Mouse (Mus musculus) embryonic fibroblast, embryonic 13.5 days (primary cell): ENCODE measurements at regions not wholly inside any gene's neighbourhood (a gene's known extent, or its start where the extent isn't known, plus 50 kb on each side); places are given as distances from the start of the nearest gene placed in this dataset.

ENCODE experiments used
- H3K27ac ChIP-seq: 2 replicates; pipeline ENCODE4 v1.5.1; 2012; ENCODE audit warnings: low read length, control low read depth, inconsistent platforms; ENCODE audit not compliant: insufficient read depth
- H3K4me1 ChIP-seq: 2 replicates; pipeline ENCODE4 v1.6.1; 2011; ENCODE audit warnings: low read length; ENCODE audit not compliant: control insufficient read depth, insufficient read depth
- H3K4me3 ChIP-seq: 2 replicates; pipeline ENCODE4 v1.5.1; 2011; ENCODE audit warnings: mild to moderate bottlenecking, control low read depth, low read length; ENCODE audit not compliant: insufficient read depth
- CTCF ChIP-seq: IDR thresholded peaks from 2 replicates; pipeline ENCODE4 v1.5.1; 2011; ENCODE audit warnings: mild to moderate bottlenecking, control low read depth, low read length, moderate library complexity, borderline replicate concordance; ENCODE audit not compliant: insufficient read depth
- POLR2A ChIP-seq: IDR thresholded peaks from 2 replicates; pipeline ENCODE4 v1.6.1; 2011; ENCODE audit warnings: low read depth, mild to moderate bottlenecking, control low read depth, low read length, moderate library complexity

DNA sequence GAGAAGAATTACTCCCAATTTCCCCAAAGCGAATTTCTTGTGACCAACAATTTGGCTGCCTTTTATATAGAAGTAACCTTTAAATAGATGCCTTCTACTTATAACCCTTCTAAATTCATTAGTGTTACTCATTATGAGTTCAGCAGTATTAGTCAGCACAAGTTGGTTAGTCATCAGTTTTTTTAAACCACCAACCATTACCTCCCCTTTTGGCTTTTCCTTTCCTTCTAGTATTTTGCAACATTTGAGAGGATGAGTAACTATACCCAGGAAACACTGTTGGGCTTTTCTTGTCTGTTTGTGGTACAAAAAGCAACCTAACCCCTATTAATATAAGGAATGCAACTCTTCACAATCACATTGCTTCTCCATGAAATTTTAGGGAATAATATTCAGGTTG, 278.6 kb downstream of the Tex13c3 start:
- no peak for TF ChIP-seq CTCF
- no peak for TF ChIP-seq POLR2A
- no peak overlapping the region for H3K27ac ChIP-seq
- no peak overlapping the region for H3K4me3 ChIP-seq
- H3K4me1 ChIP-seq, result no peaks in the 10 kb centered on the region

DNA sequence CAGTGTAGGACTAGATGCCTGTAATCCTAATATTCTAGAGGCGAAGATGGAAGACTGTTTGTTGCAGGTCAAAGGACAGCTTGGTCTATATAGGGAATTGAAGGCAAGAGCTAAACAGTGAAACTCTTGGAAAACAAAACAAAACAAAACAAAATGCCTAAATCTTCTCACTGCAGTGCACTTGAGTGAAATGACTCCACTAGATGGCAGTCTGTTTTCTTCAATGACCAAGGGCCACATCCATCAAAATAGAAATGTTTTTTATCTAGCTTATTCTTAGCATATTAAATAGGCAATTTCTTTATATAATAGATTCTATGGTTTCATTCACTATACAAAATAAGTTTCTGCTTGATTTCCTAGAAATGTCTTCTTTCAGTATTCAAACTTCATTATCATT, 279.7 kb downstream of the Tex13c3 start:
- H3K27ac ChIP-seq, result no peak overlapping the region
- TF ChIP-seq CTCF, result no peak
- no peak for TF ChIP-seq POLR2A
- no peak overlapping the region for H3K4me3 ChIP-seq
- no peaks in the 10 kb centered on the region for H3K4me1 ChIP-seq

DNA sequence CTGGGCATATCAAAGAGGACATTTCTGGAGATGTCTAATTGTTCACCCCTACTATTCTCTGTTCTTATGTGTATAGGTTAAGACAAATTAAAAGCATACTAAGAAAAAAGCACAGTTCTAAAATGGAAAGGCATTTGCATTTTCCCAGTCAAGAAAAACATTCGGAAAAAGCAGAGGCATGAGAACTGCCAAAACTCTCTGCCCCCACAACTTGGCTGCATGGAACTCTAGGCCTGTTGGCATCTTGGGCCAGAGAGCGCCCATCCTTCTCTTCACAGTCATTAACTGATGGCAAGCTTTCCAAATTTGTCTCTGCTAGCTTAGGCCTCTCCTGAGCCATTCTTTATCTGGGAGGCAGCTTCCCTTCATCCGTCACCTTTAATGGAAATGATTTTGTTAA, 281.6 kb downstream of the Tex13c3 start:
- H3K4me1 ChIP-seq, result no peaks in the 10 kb centered on the region
- TF ChIP-seq POLR2A, result no peak
- H3K27ac ChIP-seq, result no peak overlapping the region
- no peak overlapping the region for H3K4me3 ChIP-seq

- no peak overlapping the region for H3K4me3 ChIP-seq
- peak overlapping the region; percentile 76 for H3K27ac ChIP-seq
- no peaks in the 10 kb centered on the region for H3K4me1 ChIP-seq
- TF ChIP-seq CTCF (no peak), POLR2A (no peak)
These were observed 312.1 kb downstream of the Tex13c3 start for GRCm38 (mm10) chrX:19168983-19169382.

DNA sequence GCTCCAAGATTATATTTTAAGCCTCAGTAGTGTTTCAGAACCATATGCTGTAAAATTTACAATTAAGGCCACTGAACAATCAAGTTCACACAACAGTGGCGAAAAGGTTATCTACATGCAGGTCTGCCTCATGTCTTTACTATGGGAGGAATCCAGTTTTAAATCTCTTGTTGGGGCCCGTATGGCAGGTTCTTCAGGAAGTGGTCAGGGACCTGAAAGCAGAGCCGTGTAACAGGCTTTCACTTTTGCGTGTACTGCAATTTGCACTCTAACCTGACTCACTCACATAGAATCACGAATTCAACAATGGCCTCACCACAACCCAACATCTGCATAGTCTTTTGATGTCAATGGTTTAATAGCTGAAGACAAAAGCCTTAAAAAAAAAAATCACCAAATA, 312.6 kb downstream of the Tex13c3 start:
- Histone ChIP-seq H3K27ac (peak overlapping the region; percentile 76), H3K4me3 (no peak overlapping the region), H3K4me1 (no peaks in the 10 kb centered on the region)
- TF ChIP-seq CTCF, result no peak
- no peak for TF ChIP-seq POLR2A

DNA sequence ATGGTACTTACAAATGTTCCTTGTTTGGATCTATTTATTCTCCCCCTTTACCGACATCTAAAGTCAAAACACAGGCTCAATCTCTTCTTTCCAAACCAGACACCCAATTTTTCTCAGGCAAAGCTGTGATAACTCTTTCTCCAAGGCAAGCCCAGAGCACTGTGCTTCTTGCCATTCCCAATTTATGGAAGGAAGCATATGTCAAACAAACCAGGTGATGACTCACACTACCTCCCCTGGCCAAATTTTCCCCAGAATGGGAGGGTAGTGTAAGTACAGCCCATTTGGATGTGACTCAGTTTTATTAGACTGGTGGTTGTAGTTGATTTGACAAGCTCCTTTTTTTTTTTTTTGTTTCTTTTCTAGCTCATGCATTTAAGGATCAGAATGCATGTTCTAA, 313.0 kb downstream of the Tex13c3 start:
- H3K4me1 ChIP-seq, result no peaks in the 10 kb centered on the region
- H3K4me3 ChIP-seq, result peak overlapping the region; percentile 21; the same call in 1 of the 2 replicates
- no peak for TF ChIP-seq CTCF
- TF ChIP-seq POLR2A, result no peak
- peak overlapping the region; percentile 98 for H3K27ac ChIP-seq

GRCm38 (mm10) chrX:19167121-19167853, 313.8 kb downstream of the Tex13c3 start:
- Histone ChIP-seq H3K4me3 (peak overlapping the region; percentile 85), H3K4me1 (no peaks in the 10 kb centered on the region), H3K27ac (peak overlapping the region; percentile 98)
- TF ChIP-seq POLR2A, result peak; percentile 85
- no peak for TF ChIP-seq CTCF

DNA sequence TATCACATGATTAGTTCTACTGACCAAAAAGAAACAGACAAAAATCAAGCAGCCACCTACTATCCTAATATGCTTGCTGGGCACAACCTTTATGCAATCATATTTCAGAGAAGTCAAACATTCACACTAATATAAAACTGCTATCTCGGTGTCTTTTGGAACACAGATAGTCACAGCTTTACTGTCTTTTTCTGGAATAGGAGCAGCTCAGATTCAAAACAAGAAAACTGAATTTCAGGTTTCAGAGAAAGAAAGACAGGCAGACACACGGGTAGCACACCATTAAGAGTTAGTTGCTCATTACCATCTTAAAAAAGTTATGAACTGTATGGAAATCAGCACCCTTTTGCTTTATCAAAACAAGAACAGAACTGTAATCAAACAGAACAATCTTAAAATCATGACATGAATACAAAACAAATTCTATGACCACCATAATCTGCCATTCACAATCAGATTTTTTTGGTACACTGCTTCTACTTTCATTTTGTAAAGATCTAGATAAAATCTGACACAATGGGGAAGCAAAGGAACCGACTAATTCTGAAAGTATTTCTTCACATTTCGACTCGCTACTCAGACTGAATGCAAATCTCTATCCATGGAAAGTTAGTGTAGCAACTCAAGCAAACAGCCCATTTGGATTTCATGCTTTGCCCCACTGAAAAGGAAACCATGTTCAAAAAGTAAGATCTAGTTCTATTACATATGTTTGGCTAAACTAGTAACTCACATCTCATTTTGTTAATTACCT, 315.1 kb downstream of the Tex13c3 start:
- H3K4me3 ChIP-seq, result peak overlapping the region; percentile 57
- no peak for TF ChIP-seq CTCF
- no peak for TF ChIP-seq POLR2A
- no peaks in the 10 kb centered on the region for H3K4me1 ChIP-seq
- peak overlapping the region; percentile 98 for H3K27ac ChIP-seq

GRCm38 (mm10) chrX:19164151-19164550, 317.0 kb downstream of the Tex13c3 start:
- Histone ChIP-seq H3K4me1 (no peaks in the 10 kb centered on the region), H3K27ac (peak overlapping the region; percentile 86), H3K4me3 (peak overlapping the region; percentile 47)
- TF ChIP-seq POLR2A, result no peak
- TF ChIP-seq CTCF, result no peak

DNA sequence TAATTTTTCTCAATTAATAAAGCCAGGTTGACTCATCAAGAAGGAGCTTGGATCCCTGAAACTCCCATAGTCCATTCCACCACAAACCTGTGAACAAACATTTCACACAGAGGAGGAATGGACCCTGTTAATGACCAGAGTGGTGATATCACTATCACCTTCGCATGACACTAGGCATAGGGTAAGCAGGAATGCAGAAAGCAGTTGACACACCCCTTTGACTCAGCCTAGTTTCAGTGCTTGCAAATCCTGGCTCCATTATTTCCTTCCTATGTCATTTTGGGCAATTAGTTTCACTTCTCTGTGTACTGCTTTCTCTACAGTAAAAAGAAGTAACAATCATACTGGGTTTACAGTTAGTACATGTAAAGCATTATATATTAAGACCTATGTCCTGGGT, 318.2 kb downstream of the Tex13c3 start:
- TF ChIP-seq POLR2A, result no peak
- no peak for TF ChIP-seq CTCF
- H3K4me3 ChIP-seq, result no peak overlapping the region
- H3K27ac ChIP-seq, result peak overlapping the region; percentile 83
- 0 out of 2 replicates have a peak, but pooled peaks cover 3% of the 10 kb centered on the region for H3K4me1 ChIP-seq
